Mouse (Mus musculus): ENCODE data around the gene Prkaa2. TPM values are rescaled to one million over a fixed set of nuclear protein-coding genes. Genes with fewer than 3 reads are reported as not detected.

The Prkaa2 gene
- total and polyA plus RNA-seq, 3 experiments: 1.2 to 10.0 (median 8.5) TPM

DNA sequence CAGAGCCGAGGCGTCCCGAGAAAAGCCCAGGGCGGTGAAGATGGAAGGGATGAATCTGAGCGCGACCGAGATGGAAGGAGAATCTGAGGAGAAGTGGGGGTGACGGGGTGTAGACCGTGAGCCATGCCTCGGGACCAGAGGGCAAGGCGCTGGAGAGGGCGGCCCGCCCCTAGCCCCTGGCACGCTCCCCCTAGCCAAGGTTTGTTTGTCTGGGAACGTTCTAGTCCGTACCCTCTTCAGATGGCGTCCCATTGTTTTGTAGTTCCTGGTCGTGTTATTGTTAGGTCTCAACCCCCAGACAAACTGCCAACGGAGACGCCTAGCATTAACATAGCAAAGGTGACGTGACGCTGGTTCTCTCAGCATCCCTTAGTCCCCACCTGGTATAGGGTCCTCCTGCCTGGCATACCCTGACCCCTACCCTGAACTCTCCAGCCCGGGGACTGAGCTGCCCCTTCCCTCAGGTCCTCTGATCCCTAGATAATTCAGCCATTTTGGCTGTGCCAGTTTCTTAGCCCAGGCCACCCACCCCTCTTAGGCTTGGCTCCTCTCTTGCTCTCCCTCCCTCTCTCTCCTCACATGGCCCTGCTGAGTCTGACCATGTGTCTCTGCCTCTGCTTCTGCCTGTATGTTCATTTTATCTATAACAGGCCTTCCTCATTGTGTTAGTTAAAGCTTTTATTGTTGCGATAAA, 447 bp upstream of the Prkaa2 start:
- no peak for DNase-seq

DNA sequence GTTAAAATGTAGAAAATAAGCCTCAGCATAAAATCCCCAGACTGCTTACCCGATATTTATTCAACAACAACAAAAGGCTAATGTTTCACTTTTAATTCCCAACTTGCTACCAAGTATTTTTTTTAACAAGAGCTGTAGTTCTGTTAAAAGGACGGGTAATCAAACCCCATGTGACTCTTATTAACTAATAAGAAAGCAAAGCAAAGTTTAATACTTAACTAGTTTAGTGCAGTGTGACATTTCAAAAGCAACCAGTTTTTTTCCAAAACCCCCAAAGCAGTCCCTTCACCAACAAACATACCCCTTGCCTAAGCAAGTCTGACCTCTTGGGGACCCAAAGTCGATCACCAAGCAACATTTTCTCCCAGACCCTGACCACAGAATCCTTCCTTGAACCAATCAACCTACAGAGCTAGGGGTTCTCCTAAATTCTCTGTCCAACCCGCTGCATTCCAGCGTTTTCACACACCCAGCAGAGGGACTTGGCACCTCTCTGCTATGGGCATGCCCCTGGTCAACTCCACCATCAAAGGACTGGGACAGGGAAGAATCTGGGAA, 970 bp downstream of the Prkaa2 start:
- no peak for DNase-seq

DNA sequence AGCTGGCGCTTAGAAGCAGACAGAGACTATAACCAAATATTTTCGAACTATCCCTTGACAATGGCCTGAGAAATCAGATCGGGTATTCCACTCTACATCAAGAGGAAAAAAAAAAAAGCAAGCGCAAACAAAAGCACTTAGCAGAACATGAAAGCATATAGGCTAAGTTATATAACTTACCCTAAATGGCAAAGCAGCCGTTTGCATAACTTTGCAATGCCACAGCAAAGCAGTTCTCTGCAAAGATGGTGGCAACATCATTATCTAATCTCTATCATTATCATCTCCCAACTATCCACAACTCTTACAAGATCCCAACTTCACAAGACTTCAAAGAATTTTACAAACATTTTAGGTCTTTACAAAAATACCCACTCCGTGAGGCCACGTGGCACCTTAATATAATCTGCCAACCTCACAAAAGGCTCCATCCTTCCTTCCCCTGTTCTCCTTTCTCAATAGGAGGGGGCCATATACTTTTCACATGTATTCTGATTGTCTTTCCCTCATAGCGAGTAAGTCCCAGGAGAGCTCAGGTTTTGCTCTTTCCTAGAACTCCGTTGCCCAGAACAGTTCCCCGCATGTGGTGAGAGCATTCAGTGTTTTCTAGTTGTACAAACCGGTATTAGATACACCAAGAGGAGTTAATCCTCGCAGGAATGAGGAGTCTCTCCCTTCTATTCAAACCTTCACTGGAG, 1.6 kb downstream of the Prkaa2 start:
- no peak for DNase-seq

DNA sequence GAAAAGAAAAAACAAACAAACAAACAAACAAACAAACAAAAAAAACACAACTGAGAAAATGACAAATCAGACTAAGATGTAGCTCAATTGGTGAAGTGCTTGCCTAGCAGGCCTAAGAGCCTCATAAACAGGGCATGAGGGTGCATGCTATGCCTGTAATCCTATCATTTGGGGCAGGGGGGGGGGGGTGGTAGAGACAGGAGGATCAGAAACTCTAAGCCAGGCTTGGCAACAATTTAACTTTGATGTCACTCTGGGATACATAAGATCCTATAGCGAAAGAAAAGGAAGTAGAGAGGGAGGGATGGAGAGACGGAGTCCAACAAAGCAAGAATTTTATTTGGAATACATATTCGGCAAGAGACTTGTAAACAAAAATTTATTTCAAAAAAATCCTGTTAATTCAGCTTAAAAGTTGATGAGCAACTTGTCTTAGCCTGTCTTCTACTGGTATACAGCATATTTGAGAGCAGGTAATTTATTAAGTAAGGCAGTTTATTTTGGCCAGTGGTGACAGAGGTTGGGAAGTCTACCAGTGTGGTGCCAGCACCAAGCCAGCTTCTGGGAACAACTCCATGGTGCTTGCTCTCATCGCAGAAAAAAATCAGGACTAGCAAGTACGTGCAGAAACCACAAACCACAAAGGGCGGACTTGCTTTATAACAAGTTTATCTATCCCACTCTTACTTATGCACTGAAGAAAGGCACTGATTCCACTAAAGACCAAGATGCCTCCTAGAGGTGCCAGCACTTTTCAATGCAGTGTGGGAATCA, 5.4 kb downstream of the Prkaa2 start:
- peak; percentile 27 for DNase-seq

DNA sequence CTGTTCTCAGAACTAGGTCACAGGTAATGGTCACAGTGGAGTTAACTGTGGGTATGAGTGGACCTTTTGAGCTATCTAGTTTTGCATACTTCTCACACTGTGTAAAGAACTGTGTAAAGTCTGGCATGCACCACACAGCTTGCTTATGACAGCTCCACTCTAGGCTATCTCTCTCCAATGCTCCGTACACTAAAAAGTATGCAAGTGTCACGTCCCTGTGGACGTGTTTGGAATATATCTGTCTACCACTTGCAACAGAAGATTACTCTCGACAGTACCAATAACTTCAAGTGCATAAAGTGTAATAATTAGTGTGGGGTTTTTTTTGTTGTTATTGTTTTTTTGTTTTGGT, 8.4 kb downstream of the Prkaa2 start:
- DNase-seq: no peak

DNA sequence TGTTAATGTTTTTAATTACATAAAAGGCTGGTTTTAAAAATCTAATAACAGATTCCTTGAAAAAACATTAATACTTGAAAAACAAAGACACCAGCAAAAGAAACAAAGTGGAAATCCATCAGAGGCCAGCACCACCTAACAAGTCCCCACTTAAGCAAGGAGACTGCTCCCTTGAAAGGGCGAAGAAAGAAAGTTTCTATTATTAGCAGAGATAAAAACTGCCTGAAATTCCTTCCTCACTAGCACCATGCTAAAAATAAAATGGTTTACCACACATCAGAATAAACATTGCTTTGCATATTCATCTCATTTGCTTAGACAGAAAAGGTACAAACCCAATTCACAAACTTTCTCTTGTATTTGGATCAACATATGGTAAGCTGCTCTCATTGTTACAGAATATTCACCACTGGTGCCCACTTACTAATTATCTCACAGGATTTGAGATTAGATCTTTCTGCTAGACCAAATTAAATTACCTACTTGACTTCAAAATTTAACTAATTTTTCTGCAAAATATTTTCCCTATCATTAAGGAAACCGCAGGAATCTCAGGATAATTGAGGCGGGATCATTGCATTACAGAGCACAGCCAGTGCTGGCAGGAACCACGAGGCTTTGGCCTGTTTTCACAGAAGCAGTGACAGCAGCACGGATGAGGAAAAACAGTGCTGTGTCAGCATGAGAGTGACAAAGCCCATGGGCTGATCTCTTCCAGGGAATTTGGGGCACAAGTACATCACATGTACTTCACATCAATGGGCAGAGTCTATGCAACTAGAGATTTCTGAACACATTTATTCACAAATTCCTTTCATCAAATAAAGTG, 9.0 kb downstream of the Prkaa2 start:
- DNase-seq: no peak

DNA sequence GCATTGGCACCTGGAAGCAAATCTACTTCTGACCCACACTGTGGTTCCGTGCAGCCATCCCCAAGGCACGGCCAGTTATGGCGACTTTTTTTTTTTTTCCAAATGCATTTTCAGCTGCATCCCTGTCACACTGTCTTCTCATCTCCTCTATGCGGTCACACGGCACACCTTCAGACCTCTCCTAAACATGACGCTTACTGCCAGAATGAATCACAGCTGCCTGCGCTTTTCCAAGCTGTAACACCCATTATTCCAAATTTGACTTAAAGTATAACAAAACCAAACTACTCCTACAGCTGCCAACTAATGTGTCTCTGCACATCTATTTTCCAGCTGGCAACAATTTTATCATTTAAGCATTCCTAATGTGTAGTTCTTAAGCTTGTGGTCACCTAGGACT, 11.0 kb downstream of the Prkaa2 start:
- DNase-seq: no peak

DNA sequence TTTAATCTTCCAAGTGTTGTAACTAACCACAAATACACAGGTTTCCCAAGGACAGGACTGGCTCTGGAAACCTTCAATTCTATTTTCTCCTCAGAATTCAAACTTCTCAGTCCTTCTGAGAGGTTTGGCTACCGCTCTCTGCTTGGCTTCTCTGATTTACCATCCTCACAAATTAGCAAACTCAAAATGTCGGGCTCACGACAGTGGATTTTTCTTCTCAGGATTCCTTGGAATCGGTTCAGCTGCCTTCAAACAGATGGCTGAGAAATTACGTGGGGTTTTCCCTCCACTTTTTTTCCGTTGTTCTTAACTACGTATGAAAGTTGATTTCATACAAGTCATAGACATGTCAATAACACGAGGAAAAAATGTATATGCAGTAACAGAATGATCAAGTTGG, 11.5 kb downstream of the Prkaa2 start:
- no peak for DNase-seq

DNA sequence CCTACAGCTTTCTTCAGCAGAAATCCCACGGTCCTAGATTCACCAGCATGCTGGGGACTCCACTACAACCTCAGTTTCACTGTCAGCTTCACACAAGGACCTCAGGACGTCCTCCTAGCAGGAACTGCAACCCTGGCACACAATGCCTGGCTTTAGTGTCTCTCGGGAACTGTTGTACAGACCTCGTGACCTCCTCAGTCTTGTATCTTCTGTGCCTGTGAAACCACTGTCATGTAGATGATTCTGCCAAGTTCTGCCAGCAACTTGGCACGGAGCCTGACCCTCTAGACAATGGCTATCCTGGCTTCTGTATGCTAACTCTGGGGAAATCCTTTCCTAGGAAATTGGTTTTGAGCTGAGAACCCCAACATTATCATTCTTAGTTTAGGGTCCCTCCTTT, 14.4 kb downstream of the Prkaa2 start:
- DNase-seq: peak; percentile 81

DNA sequence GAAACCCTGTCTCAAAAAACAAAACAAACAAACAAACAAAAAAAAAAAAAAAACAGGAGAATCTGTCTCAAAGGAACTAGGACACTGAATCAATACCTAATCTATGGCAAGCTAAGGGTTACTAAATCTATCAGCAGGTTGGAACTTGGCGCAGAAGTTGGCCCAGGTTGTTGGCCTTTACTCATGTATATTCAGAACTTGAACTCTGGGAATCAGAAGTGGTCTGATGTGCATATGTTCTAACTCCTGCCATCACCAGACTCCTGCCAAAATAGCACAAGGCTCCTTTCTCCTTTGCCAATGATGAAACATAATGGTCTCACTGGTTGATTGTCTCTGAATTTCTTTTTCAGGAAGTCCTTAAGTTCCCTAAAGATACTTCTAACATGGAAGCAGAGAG, 15.7 kb downstream of the Prkaa2 start:
- DNase-seq: no peak

DNA sequence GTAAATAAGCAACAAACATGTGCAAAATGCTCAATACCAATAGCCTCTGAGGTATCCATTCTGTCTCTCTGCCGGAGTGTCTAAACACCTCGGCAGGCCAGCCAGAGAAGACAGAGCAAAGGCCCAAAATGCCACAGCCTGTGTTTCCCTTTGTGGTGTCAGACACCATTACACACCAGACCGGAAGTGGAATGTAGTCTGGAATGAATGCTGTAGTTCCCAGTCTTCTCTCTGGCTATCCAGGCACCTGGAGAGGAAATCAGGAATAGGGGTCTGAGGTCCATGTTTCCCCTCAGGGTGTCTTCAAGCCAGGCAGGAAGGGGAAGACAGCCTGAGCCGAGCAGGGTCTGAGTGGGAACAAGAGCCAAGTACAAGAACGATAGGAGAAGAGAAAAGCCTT, 19.3 kb downstream of the Prkaa2 start:
- DNase-seq: no peak

DNA sequence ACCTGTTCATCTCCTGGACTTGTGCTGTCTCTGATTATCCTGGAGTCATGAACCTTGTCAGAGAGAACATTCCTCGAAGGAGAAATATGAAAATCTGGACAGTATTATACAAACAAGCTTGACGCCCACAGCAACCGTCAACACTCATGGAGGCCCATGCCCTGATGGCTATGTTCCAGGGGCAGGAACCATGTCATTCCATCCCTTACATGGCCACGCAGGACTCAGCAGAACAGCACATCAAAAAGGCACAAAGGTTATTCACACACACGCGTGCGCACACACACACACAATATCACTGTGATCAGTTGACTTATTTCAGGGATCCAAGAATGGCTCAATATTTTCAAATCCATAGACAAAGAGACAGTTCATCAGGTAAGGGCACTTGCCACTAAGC, 20.3 kb downstream of the Prkaa2 start:
- DNase-seq: no peak

DNA sequence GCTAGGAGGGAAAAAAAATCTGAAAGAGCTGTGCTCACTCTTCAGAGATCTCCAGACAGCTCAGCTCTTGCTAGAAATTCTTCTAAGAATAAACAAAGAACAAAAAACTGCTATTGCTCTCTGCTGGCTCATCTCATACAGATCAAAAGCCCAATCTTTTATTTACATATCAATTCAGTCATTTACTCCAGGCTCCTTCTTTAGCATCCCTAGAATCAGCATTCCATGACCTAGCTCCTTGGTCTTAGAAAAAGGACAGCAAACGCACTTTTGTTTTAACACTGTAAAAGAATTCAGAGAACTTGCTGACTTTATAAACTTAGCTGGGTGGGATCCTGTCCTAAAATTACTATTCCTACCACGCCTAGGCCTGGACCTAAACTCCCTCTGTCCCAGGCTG, 21.0 kb downstream of the Prkaa2 start:
- DNase-seq: no peak

DNA sequence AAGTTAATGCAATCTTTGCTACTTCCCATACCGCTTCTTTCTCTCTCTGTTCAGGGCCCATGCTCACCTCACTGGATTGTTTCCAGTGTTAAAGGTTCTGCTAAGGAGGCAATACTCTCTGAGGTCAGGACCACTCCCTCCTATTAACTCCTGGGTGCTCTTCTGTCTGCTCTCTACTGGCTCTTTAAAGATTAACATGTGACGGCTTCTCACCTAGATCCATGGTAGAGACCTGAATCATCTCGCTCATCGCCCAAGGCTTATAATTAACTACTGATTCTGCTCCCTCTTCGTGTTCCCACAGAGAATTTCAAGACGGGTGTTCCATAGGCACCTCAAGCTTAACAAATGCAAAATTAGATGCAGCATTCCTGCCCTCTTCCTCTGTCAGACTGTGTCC, 33.5 kb downstream of the Prkaa2 start:
- DNase-seq: no peak

DNA sequence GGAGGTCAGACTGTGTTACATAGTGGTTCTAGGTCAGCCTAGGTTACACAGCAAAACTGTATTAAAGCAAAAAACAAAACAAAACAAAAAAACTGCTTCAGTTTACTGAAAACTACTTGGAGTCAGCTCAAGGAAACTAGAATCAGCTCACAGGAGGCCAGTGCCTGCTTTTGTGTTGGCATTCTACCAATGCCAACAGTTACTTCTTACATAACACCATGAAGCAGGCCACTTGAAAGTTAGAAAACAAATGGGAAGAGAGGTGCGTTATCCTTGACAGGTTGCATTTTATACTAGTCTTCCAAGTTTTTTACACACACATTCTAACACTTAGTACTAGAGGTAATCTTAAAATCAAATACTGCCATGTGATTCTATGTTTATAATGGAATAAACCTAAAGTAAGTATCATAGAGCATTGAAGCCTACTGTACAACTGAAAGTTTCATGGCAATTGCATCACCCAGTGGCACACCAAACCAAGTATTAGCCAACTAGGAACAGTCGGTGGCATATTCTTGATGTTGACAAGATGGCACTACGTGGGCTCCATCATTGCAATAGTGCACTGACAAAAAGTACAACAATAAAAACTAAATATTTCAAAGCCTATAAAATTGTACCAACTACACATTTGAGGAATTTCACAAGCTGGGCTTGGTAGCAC, 37.8 kb downstream of the Prkaa2 start:
- DNase-seq: peak; percentile 23

DNA sequence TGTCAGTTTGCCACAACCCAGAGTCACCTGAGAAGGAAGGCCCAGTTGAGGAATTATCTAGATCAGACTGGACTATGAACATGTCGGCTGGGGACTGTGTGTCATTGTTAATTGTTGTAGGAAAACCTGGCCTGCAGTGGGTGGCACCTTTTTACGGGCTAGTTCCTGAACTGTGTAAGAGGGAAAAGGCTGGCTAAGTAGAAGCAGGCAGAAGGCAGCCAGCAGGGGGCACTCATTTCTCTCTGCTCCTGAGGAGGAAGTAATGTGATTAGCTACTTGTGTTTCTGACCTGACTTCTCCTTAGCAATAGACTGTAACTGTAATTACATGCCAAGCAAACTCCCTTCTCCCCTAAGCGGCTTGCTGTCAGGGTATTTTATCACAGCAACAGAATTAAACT, 38.7 kb downstream of the Prkaa2 start:
- DNase-seq: peak; percentile 75

DNA sequence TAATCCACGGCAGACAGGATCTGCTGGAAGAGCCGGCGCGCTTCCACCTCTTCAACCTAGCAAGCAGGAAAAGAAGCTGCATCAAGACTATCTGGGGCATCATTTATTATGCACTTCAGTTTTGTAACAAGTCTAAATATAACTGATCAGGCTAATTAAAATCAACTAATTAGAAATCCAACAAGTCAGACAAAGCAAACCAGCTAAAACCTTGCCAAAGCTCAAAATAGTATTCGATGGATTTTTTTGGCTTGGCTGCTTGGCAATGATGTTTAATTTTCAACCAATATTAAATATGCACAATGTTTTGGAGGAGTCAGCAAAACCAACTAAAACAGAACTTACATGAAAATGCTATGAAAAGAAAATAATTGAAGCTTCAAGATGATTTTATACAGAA, 58.4 kb downstream of the Prkaa2 start:
- DNase-seq: no peak

DNA sequence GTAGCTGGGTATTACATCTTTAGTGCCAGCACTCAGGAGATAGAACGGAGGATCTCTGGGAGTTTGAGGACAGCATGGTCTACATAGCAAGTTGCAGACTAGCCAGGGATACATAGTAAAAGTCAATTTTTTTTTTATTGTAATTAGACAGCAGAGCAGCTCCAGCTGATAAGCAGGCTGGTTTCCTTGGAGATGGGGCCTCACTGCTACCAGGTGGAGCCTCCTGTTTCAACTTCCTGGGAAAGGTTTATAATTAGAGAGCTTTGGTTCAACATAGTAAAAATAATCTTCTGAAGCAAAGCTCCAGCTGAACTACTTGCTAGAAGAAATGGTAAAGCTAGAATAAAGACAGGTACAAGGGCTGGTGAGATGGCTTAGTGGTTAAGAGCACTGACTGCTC, 59.6 kb downstream of the Prkaa2 start:
- DNase-seq: no peak

DNA sequence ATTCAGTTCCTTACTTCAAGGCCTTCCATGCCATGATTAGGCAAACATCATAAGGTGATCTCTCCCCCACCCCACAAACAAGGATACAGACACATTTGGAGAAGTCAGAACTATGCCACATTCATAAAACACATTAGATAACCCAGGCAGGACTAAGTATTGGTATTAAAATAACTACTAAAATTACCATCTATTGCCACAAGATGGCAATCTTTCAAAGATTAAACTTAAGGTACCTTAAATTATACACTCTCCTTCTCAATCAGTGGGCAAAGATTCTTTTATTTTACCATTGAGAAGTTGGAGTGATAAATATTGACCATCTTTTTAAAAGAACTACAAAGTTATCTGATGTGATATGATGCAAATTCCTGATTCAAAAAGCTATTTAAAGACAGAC, 75.4 kb downstream of the Prkaa2 start:
- no peak for DNase-seq

DNA sequence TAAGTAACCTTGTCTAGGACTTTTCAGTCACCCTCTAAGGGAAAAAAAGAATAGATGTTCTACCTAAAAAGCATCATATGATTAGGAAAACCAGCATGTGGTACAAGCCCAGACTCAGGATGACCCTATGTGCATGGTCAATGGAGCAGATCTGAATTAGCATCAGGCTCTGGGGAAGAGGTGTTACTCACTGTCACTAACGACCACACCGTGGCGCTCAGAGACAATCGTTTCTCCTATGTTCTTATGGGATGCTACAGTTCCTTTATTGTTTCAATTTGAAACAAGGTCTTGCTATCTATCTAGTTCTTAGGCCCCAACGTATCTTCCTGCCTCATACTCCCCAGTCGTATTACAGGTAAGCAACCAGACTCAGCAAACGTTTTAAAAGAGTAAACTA, 76.5 kb downstream of the Prkaa2 start:
- no peak for DNase-seq

DNA sequence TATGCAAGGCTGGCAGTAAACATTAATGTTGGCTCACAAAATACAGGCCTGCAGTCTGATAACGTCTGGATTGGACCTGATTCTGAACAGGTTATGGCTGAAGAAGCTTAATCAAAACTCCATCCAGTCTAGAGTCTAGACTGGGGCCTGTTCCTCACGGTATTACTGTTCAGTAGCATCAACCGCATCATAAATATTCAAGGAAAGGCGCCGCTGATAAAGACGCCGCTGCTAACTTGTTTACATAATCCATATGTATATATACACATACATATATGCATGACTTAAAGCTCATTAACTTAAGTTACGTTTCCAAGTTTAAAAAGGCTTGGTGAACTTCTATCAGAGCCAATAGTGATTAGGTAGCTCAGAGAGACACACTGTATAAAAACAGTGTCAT, 78.6 kb downstream of the Prkaa2 start:
- no peak for DNase-seq

DNA sequence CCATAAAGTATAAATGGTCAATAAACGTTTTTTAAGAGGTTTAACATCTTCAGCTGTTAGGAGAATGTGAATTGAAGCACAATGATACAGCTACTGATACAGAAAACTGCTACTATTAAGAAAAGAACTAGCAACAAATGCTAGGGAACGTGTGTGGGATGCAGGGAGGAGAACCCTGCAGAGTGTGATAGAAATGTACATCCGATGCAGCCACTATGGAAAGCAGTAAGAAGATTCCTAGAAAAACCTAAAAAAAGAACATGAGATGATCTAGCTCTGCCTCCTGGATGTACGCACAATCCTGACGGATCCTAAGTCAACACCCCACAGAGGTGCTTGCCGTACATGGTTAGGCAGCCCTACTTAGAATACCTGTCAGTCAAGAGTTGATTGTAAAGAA, 82.4 kb downstream of the Prkaa2 start:
- no peak for DNase-seq
